Mouse (Mus musculus) adrenal gland, adult 8-10 months (tissue): ENCODE data around the gene Itpk1. TPM values are rescaled to one million over a fixed set of nuclear protein-coding genes. Genes with fewer than 3 reads are reported as not detected.

Source experiments
- DNase-seq: peaks from one replicate; pipeline ENCODE4 v3.0.0; 2022
- total RNA-seq, 4 experiments: library from RNA; stranded (reverse); gene quantifications; 2 replicates each; pipeline ENCODE4 v1.2.4; 2022

Itpk1 gene
- total RNA-seq, 4 experiments from 2014 or later = 49.2 to 139 (median 86.7) TPM

DNA sequence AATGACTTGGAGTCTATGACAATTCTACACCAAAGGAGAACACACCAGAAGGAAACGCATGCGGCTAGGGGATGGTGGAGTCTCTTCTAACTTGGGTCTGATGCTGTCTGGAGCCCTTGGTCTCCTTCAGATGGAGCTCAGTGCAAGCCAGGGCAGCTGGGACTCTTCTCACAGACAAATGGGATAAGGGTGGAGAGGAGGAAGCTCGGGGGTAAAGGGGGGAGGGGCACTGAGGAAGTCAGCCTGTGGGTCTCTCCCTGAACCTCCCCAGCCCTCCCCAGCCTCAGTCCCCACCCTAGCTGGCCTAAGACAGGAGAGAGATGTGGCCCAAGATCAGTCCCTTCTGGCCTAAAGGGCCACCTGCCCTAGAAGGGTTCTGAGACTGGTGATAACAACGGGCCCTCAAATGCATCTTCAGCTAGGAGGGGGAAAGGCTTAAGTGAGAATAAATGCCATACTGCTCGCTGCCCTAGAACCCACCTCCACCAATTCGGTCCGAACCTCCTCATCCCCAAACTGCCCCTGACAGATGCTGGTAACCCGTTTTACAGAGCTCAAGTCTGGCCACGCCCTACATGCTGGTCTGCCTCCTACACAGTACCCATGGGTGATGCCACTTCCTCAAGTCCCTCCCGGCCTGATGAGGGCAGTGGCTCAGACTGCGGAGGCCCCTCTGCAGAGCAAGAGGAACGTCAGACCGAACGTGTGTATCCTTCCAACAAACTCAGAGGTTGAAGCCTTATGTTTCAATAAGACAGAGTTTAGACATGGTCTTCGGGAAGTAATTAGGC is 14.8 kb downstream of the Itpk1 start:
- no peak for DNase-seq

GRCm38 (mm10) chr12:102686321-102686720 is 18.4 kb downstream of the Itpk1 start:
- no peak for DNase-seq

GRCm38 (mm10) chr12:102685523-102685931 is 19.2 kb downstream of the Itpk1 start:
- no peak for DNase-seq

DNA sequence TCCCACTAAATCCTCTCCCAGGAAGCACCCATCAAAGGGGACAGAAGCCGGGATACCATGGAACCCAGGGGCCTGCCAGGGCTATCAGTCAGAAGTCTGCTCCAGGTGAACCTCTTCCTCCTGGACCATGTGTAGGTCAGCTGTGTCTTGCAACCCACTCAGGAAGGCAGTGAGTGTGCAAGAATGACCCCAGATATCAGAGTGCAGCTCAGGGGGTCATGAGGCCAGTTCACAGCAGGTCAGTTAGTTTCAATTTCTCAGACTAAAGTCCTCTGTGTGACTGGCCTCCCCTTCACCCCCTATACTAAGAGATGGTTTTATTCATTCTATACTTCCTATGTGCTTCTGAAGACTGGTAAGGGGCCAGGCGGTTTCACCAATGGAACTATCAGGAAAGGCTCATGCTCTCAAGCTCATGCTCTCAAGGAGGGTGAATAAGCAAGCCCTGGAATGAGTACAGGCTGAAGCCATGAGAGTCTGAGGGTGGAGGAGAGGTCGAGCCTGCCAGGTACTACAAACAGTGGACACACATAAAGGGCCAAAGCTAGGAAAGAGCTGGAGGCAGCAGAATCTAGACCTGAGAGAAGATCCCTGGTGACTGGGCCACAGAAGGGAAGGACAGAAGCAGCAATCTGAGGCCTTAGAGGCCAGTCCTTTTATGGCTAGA is 19.9 kb downstream of the Itpk1 start:
- no peak for DNase-seq

GRCm38 (mm10) chr12:102683979-102684378 is 20.8 kb downstream of the Itpk1 start:
- DNase-seq = no peak

DNA sequence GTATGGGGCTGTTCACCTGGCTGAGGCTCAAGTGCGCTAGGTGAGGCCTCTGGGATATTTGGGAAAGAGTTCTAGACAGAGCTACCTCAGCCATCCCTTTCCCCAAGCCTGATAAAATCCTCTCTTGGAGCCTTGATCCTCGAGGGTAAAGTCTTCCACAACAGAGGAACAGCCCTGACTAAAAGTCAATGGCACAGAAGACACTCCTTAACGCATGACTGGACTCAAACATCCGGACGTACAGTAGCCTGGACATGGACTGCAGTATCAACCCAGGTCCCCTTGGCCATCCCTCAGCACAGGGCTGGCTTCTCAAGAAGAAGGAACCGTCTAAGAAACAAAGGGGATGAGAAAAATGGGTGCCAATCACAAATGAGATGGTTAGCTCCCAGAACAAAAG is 21.3 kb downstream of the Itpk1 start:
- no peak for DNase-seq

- no peak for DNase-seq
Measured at GRCm38 (mm10) chr12:102682722-102683299, 21.9 kb downstream of the Itpk1 start.

DNA sequence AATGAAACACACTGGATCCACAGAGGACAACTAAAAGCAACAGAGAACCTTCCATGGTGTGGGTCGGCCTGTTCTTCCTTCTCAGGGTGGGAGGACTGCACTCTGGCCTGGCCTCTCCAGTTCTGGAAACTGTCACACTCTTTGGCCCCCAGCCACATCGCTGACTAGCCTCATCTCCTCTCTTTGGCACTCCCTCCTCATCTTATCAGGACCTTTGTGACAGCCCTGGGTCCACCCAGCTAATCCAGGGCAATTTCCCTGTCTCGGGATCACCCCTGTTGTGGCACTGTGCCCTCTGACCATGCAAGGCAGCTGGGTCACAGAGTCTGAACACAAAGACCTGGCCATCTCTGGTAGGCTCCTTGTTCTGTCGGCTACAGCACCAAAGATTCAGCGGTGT is 22.6 kb downstream of the Itpk1 start:
- DNase-seq = no peak

GRCm38 (mm10) chr12:102681590-102681989 is 23.1 kb downstream of the Itpk1 start:
- DNase-seq = no peak

DNA sequence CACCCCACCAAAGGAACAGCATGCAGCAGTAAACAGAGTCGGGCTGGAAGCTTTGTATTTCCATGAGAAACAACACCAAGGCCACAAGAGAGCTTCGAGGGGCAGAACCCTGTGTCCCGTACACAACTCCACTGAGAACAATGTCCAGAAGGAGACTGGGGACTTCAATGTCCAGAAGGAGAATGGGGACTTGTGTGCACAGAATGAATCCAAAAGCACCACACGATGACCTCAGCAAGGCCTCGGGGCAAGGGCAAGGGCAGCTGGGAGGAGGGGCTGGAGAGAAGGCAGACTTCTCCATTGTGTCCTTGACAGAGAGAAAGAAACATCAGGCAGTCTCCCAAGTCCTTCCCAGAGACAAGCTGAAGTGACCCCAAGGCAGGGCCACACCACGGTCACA is 25.9 kb downstream of the Itpk1 start:
- DNase-seq = peak; percentile 67

- no peak for DNase-seq
Measured at GRCm38 (mm10) chr12:102677089-102677488, 27.6 kb downstream of the Itpk1 start.

GRCm38 (mm10) chr12:102674556-102674955 is 30.2 kb downstream of the Itpk1 start:
- DNase-seq = no peak

GRCm38 (mm10) chr12:102674123-102674522 is 30.6 kb downstream of the Itpk1 start:
- no peak for DNase-seq

DNA sequence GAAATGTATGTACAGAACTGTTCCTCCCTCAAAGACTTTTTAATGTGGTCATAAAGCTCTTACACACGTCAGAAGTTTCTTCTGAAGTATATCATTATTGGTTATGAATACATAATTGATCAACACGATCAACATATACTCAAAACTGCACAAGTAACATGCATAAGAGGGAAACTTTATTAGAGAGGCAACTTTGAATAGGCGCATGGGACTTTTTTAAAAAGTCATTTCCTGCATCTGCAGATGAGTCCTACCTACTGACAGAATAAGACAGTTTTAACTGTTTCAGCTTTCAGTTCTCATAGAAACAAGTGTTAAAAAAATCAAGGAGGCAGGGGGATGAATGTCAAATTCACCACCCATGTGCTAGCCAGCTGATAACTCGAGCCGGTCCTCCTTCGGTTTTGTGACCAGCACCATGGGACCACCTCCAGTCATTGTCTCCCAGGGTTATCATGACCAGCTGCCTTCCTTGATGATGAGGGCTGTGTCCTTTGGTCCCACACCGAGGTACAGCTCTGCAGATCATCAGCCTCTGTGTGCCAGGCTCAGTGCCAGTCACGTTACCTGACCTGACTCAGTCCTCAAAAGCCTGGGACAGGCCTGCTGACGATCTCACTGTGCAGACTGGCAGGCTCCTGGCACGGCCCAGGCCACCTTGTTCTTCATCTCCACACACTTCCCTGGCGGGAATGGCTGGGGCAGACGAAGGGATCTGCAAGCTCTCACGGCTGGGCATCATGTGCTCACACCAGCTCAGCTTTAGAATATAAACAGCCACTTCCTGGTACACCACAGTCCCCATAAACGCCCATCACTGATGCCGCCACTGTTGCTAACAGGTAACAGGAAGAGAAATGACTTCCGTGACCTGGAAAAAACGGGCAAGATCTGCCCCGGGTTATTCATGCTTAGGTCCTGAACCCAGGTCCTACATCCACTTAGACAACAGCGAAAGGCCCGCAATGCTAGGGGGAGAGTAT is 31.6 kb downstream of the Itpk1 start:
- no peak for DNase-seq

GRCm38 (mm10) chr12:102672176-102672575 is 32.6 kb downstream of the Itpk1 start:
- DNase-seq = no peak

DNA sequence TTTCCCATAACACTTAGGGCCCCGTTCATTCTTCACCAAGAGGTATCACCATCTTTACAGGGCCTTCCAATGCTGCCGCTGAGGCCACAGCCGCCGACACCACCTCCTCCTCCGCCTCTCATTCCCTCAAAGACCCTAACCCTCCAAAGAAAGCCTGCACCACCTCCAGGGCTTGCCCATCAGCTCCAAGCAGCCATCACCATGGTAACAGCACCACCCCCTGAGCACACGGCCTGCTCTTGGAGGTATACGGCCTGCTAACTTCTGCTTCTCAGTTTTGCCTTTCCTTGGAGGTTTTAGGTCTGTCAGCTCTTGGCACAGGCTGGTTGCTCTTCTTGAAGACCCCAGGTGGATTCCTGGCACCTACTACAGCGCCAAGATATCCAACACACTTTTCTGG is 33.9 kb downstream of the Itpk1 start:
- no peak for DNase-seq

DNA sequence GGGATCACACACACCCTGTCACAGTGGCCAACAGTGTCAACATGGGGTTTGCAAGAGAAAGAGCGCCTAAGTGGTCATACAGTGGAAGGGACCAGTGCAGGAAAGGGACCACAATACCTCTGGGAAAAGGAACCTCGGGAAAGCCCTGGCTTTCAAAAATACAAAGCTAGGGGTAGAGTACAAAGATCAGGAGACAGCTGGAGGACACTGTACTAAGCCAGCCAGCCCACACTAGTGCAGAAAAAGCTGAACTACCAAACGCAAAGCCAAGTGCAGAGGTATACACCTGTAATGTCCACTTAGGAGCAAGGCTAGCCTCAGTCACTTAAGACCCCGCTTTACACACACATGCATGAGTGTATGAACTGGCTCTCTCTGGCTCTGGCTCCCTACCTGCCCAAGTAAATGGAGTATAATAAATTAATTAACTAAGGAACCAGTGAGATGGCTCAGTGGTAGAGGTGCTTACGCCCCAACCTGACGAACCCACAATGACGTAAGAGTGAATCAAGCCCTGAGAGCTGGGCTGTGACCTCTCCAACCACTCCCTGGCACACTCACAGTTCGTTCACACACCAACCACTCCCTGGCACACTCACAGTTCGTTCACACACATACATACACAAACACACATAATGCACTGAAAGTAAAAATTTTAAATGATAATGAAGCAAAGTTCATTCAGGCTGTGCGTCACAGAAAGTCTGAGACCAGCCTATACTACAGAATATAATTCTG is 39.1 kb downstream of the Itpk1 start:
- DNase-seq = no peak

- DNase-seq = no peak
Measured at GRCm38 (mm10) chr12:102664052-102664448, 40.7 kb downstream of the Itpk1 start.

DNA sequence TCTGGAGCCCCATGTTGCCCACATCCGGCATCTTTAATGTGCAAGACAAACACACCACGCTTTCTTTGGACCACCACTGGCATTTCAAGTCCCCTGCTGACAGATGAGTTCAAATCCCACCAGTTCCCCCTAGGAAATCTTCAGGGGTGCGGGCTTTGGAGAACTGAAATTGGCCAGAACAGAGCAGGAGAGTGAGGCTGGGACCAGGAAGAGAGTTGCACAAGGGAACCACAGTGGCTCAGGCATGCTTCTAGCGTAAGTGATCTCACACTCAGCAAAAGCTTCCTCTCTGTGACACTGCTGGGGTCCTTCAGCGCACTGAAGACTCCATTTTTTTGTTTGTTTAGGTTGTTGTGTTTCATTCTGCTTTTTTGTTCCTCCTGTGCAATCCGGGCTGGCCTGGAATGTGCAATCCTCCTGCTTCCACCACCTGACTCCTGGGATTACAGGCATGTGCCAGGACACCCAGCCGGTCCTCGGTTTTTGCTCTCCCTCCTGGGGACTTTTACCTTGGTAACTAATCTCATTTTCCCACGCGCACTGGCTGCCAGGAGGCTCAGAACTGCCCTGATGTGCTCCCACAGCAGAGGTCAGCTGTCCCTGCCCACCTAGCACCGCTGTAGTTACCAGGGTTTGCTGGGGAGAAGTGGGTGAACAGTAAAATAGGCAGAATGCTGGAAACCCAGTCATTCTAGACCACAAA is 41.2 kb downstream of the Itpk1 start:
- no peak for DNase-seq

- DNase-seq = no peak
Measured at GRCm38 (mm10) chr12:102661772-102662171, 43.0 kb downstream of the Itpk1 start.
